Mouse (Mus musculus) myocyte (in vitro differentiated cells): ENCODE measurements around the gene Srl. TPM values are rescaled to one million over a fixed set of nuclear protein-coding genes. Genes with fewer than 3 reads are reported as not detected.

Source experiments
- H3K27me3 ChIP-seq: one replicate; pipeline ENCODE4 v1.6.1; 2011; ENCODE audit not compliant: control insufficient read depth, insufficient read depth, insufficient read length
- H3K36me3 ChIP-seq: one replicate; pipeline ENCODE4 v1.6.1; 2011; ENCODE audit not compliant: control insufficient read depth, insufficient read depth
- H3K4me2 ChIP-seq: one replicate; pipeline ENCODE4 v1.6.1; 2011; ENCODE audit warnings: low read depth, control low read depth
- H3K4me3 ChIP-seq: one replicate; pipeline ENCODE4 v1.5.1; 2011; ENCODE audit warnings: mild to moderate bottlenecking, control low read depth, moderate library complexity
- H3K79me2 ChIP-seq: one replicate; pipeline ENCODE4 v1.6.1; 2011; ENCODE audit not compliant: control insufficient read depth, insufficient read depth
- H3ac ChIP-seq: one replicate; pipeline ENCODE4 v1.6.1; 2011; ENCODE audit not compliant: control insufficient read depth, insufficient read length
- CEBPB ChIP-seq: IDR thresholded peaks from 2 replicates; pipeline ENCODE4 v1.6.1; 2011; ENCODE audit warnings: mild to moderate bottlenecking, moderate library complexity; ENCODE audit not compliant: poor library complexity, insufficient read depth, severe bottlenecking
- E2F4 ChIP-seq: IDR thresholded peaks from one replicate; pipeline ENCODE4 v1.6.1; 2011; ENCODE audit warnings: mild to moderate bottlenecking, control low read depth, moderate library complexity; ENCODE audit not compliant: insufficient read depth
- MAX ChIP-seq: IDR thresholded peaks from one replicate; pipeline ENCODE4 v1.6.1; 2011; ENCODE audit warnings: low read depth, mild to moderate bottlenecking, control low read depth
- MYOD1 ChIP-seq, 3 experiments: IDR thresholded peaks; one replicate each; pipeline ENCODE4 v1.6.1; 2011; ENCODE audit warnings: control low read depth in 2 of 3, low read depth in 2 of 3, mild to moderate bottlenecking in 2 of 3, moderate library complexity in 1 of 3; ENCODE audit not compliant: insufficient read length in 2 of 3, control insufficient read depth in 1 of 3
- MYOG ChIP-seq, 3 experiments: IDR thresholded peaks; one replicate each; pipeline ENCODE4 v1.6.1; 2011; ENCODE audit warnings: control low read depth in 2 of 3, low read depth in 2 of 3, mild to moderate bottlenecking in 2 of 3; ENCODE audit not compliant: insufficient read length in 2 of 3, control insufficient read depth in 1 of 3, insufficient read depth in 1 of 3
- POLR2A ChIP-seq: IDR thresholded peaks from one replicate; pipeline ENCODE4 v1.6.1; 2011; ENCODE audit warnings: low read depth, mild to moderate bottlenecking, control low read depth, moderate library complexity; ENCODE audit not compliant: insufficient read length
- POLR2AphosphoS2 ChIP-seq: IDR thresholded peaks from one replicate; pipeline ENCODE4 v1.6.1; 2011; ENCODE audit warnings: low read depth, control low read depth; ENCODE audit not compliant: insufficient read length
- REST ChIP-seq: IDR thresholded peaks from one replicate; pipeline ENCODE4 v1.6.1; 2011; ENCODE audit warnings: mild to moderate bottlenecking, control low read depth, moderate library complexity; ENCODE audit not compliant: insufficient read depth, insufficient read length
- SRF ChIP-seq: IDR thresholded peaks from one replicate; pipeline ENCODE4 v1.6.1; 2011; ENCODE audit warnings: low read depth; ENCODE audit not compliant: control insufficient read depth, insufficient read length
- TCF12 ChIP-seq: IDR thresholded peaks from one replicate; pipeline ENCODE4 v1.6.1; 2011; ENCODE audit warnings: mild to moderate bottlenecking, control low read depth; ENCODE audit not compliant: poor library complexity, insufficient read depth, severe bottlenecking
- TCF3 ChIP-seq: IDR thresholded peaks from one replicate; pipeline ENCODE4 v1.6.1; 2011; ENCODE audit warnings: low read depth, control low read depth; ENCODE audit not compliant: insufficient read length
- USF1 ChIP-seq: IDR thresholded peaks from one replicate; pipeline ENCODE4 v1.6.1; 2011; ENCODE audit warnings: low read depth, mild to moderate bottlenecking, control low read depth, moderate library complexity
- polyA plus RNA-seq: library from polyadenylated mRNA; unstranded; fragments of >200 nt; fragmentation: generic; extraction: Trizol; gene quantifications from one replicate; pipeline ENCODE4 v1.2.1, GENCODE M21; 2012; ENCODE audit warnings: missing spikeins

Gene Srl
- polyA plus RNA-seq, 1 experiment = 381 TPM

GRCm38 (mm10) chr16:4520673-4521072 lies 20.9 kb downstream of the Srl start:
- peak overlapping the region; percentile 67 for H3K4me2 ChIP-seq
- TF ChIP-seq MYOD1 (IDR thresholded peaks at IDR 0.05; ENCODE audit: control insufficient read depth in 1 of 3, insufficient read length in 2 of 3, low read depth in 2 of 3) = no peak
- peak; percentile 20 for TF ChIP-seq POLR2AphosphoS2
- TF ChIP-seq E2F4 = no peak
- TF ChIP-seq USF1 = no peak
- no peak for TF ChIP-seq CEBPB
- TF ChIP-seq TCF3 = no peak
- no peak for TF ChIP-seq MAX
- TF ChIP-seq TCF12 = no peak
- peak; percentile 48 for TF ChIP-seq POLR2A
- no peak for TF ChIP-seq REST
- no peak for TF ChIP-seq MYOG (IDR thresholded peaks at IDR 0.05; ENCODE audit: control insufficient read depth in 1 of 3, insufficient read depth in 1 of 3, insufficient read length in 2 of 3, low read depth in 2 of 3)
- TF ChIP-seq SRF = no peak
- H3K4me3 ChIP-seq = peak overlapping the region; percentile 57
- H3K79me2 ChIP-seq = peaks cover 61% of the 10 kb centered on the region
- H3K36me3 ChIP-seq = peaks cover 5% of the 10 kb centered on the region
- H3ac ChIP-seq = no peak overlapping the region
- H3K27me3 ChIP-seq = no peaks in the 10 kb centered on the region

GRCm38 (mm10) chr16:4519825-4520224 lies 21.8 kb downstream of the Srl start:
- TF ChIP-seq REST (no peak), USF1 (no peak), SRF (no peak), MYOG (IDR thresholded peaks at IDR 0.05; ENCODE audit: control insufficient read depth in 1 of 3, insufficient read depth in 1 of 3, insufficient read length in 2 of 3, low read depth in 2 of 3) (peak in 1 of 3 experiments; percentile 60), MAX (no peak), POLR2A (peak; percentile 23), TCF12 (no peak), E2F4 (no peak), CEBPB (no peak), POLR2AphosphoS2 (no peak), TCF3 (no peak), MYOD1 (IDR thresholded peaks at IDR 0.05; ENCODE audit: control insufficient read depth in 1 of 3, insufficient read length in 2 of 3, low read depth in 2 of 3) (peak in 2 of 3 experiments; percentile 27 to 77)
- H3K79me2 ChIP-seq = peaks cover 68% of the 10 kb centered on the region
- H3K27me3 ChIP-seq = no peaks in the 10 kb centered on the region
- peaks cover 5% of the 10 kb centered on the region for H3K36me3 ChIP-seq
- H3K4me3 ChIP-seq = peak overlapping the region; percentile 57
- H3K4me2 ChIP-seq = peak overlapping the region; percentile 67
- H3ac ChIP-seq = no peak overlapping the region

DNA sequence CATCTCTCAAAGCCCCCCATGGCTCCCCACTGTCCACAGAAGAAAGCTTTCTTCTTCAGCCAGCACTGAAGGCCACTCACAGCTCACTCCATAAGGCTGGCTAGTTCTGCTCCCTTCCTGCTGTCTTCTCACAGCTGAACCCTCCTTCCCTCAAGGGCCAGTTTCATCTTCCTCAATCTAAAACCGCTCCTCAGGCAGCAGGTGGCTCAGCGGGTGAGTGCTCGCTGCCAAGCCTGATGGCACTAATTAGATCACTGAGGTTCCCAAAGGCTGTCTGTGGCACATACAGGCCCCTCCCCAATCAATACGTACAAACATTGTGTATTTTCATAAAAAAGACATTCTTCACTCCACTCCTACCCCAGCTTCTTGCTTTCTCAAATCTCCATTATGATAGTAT lies 22.5 kb downstream of the Srl start:
- Histone ChIP-seq H3K79me2 (peaks cover 75% of the 10 kb centered on the region), H3K4me2 (peak overlapping the region; percentile 67), H3K27me3 (no peaks in the 10 kb centered on the region), H3ac (no peak overlapping the region), H3K36me3 (peaks cover 5% of the 10 kb centered on the region), H3K4me3 (peak overlapping the region; percentile 57)
- TF ChIP-seq MYOG (IDR thresholded peaks at IDR 0.05; ENCODE audit: control insufficient read depth in 1 of 3, insufficient read depth in 1 of 3, insufficient read length in 2 of 3, low read depth in 2 of 3) (peak in 2 of 3 experiments; percentile 3 to 71), TCF3 (no peak), MYOD1 (IDR thresholded peaks at IDR 0.05; ENCODE audit: control insufficient read depth in 1 of 3, insufficient read length in 2 of 3, low read depth in 2 of 3) (peak; percentile 6 to 75 (median 51))

- H3K79me2 ChIP-seq = peaks cover 83% of the 10 kb centered on the region
- no peaks in the 10 kb centered on the region for H3K27me3 ChIP-seq
- H3K4me3 ChIP-seq = peak overlapping the region; percentile 57
- H3K4me2 ChIP-seq = peak overlapping the region; percentile 67
- no peak overlapping the region for H3ac ChIP-seq
- TF ChIP-seq POLR2AphosphoS2 (no peak), REST (no peak), MYOG (IDR thresholded peaks at IDR 0.05; ENCODE audit: control insufficient read depth in 1 of 3, insufficient read depth in 1 of 3, insufficient read length in 2 of 3, low read depth in 2 of 3) (no peak), MYOD1 (IDR thresholded peaks at IDR 0.05; ENCODE audit: control insufficient read depth in 1 of 3, insufficient read length in 2 of 3, low read depth in 2 of 3) (no peak), TCF3 (no peak), E2F4 (no peak), CEBPB (no peak), POLR2A (no peak), SRF (no peak), USF1 (no peak), MAX (no peak), TCF12 (no peak)
- peaks cover 5% of the 10 kb centered on the region for H3K36me3 ChIP-seq
These were observed 23.7 kb downstream of the Srl start for GRCm38 (mm10) chr16:4517906-4518305.

- Histone ChIP-seq H3K4me3 (no peak overlapping the region), H3K27me3 (no peaks in the 10 kb centered on the region), H3K36me3 (peaks cover 5% of the 10 kb centered on the region), H3ac (no peak overlapping the region), H3K79me2 (peaks cover 76% of the 10 kb centered on the region), H3K4me2 (peak overlapping the region; percentile 54)
- peak; percentile 21 for TF ChIP-seq USF1
- no peak for TF ChIP-seq MYOD1 (IDR thresholded peaks at IDR 0.05; ENCODE audit: control insufficient read depth in 1 of 3, insufficient read length in 2 of 3, low read depth in 2 of 3)
These were observed 27.2 kb downstream of the Srl start for GRCm38 (mm10) chr16:4514383-4514782.
